Mouse (Mus musculus) inflammation-experienced regulatory T-cells, adult 6 months (primary cell): Measurements from ENCODE around the gene Tfpi2. TPM values are rescaled to one million over a fixed set of nuclear protein-coding genes. Genes with fewer than 3 reads are reported as not detected.

Source experiments
- polyA plus RNA-seq, 3 experiments: library from polyadenylated mRNA; unstranded; fragments of 100-300 nt; shearing (Covaris generic); gene quantifications; one replicate each; pipeline ENCODE4 v1.2.1; 2017

The Tfpi2 gene
- polyA plus RNA-seq, 3 experiments from 2014 or later, result not detected

Other genes starting within 250 kb of the Tfpi2 start
- gene Calcr, start 224.2 kb downstream of the Tfpi2 start, polyA plus RNA-seq, result not detected
- not detected for gene Gngt1, start 4.9 kb upstream of the Tfpi2 start, polyA plus RNA-seq
- not detected for gene Gng11, start 15.0 kb upstream of the Tfpi2 start, polyA plus RNA-seq
- 10 to 100 TPM; 40.4 to 51.3 (median 42.0) TPM for gene Bet1, start 98.1 kb upstream of the Tfpi2 start, polyA plus RNA-seq